Mouse (Mus musculus): Measurements from ENCODE around the gene Mrpl39. TPM values are rescaled to one million over a fixed set of nuclear protein-coding genes. Genes with fewer than 3 reads are reported as not detected.

Mrpl39 gene
- total RNA-seq, 2 experiments from 2014 or later = 13.4 to 19.5 TPM

GRCm38 (mm10) chr16:84773268-84773861 is 37.8 kb upstream of the Mrpl39 start:
- intact Hi-C loops (cut with DNase I) = loop anchor here (5.0 kb wide), 1 partner anchor 36 kb away; the partner anchor contains the start of gene Mrpl39
- no peak for TF ChIP-seq CTCF (IDR thresholded peaks at IDR 0.05)
- DNase-seq = no peak
- Histone ChIP-seq H3K27ac (peak overlapping the region; percentile 90), H3K4me3 (peak overlapping the region; percentile 87)

DNA sequence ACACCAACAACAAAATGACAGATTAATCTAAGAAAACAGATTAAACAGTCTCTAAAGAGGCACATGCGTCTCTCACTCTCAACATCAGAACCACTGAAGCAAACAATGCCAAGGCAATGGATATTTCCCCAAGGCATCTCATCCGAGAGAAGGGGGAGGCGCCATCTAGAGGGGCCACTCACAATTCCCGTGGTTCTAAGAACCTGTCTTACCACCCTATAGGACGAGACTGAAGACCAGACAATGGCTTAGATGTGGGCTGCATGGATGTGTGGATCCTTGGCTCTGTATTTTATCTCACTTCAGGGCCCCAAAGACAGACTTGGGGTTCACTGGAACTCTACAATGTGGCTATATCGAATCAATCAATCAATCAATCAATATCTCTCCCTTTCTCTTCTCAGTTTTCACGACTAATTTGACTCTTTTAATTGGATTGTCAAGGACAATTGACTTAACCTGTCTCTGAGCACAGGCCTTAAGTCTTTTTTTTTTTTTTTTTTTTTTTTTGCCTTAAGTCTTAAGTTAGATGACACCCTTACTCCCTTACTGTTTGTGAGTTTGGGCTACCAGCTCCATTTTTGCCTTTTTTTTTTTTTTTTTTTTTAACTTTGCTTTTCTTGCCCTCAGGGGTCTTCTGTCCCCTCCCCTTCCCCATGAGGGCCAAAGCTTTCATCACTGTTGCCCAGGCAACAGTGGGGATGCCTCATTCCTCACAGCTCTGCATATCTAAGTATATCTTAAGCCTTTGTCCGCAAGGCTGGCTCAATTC is 37.1 kb upstream of the Mrpl39 start:
- Histone ChIP-seq H3K27ac (peak overlapping the region; percentile 90), H3K4me3 (peak overlapping the region; percentile 87)
- intact Hi-C loops (cut with DNase I) = loop anchor here (5.0 kb wide), 1 partner anchor 35 kb away; the partner anchor contains the start of gene Mrpl39
- no peak for TF ChIP-seq CTCF (IDR thresholded peaks at IDR 0.05)
- no peak for DNase-seq

DNA sequence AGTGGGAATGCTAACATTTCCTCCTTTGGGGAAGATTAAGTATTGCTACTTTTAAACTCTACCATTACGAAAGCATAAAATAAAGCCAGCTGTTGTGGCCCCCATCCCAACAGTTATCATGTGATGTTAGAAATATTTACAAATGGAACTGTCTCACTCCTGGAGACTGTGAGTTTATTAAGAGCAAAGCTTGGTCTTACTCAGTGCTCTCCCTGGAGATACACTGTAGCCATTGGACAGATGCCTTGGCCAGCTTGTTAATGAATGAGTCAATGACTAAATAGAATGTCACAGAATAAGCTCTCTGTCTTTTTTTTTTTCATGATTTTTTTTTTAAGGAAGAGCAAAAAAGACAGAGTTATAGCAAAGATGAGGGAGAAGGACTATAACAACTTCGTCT is 35.9 kb upstream of the Mrpl39 start:
- Histone ChIP-seq H3K27ac (peak overlapping the region; percentile 1), H3K4me3 (no peak overlapping the region)
- no peak for TF ChIP-seq CTCF (IDR thresholded peaks at IDR 0.05)
- DNase-seq = peak; percentile 68
- intact Hi-C loops (cut with DNase I) = loop anchor here (5.0 kb wide), 1 partner anchor 34 kb away; the partner anchor contains the start of gene Mrpl39

DNA sequence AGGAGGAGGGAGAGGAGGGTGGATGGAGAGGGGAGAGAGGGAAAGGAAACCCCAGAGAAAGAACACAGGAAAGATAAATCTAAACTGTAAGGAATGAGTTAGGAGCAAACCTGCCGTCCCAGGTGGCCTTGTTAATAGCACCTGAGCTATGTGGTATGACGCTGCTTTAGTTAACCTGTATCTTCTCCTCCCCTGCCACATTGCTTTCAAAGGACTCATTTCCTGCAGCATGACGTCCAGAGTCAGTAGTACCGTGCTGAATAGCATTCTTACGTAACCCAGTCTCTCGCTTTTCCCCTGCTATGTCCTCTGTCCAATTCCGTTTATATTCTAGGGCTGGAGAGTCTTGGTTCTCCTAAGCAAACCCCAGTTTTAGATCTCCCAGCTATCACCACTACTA is 35.3 kb upstream of the Mrpl39 start:
- DNase-seq = no peak
- peak overlapping the region; percentile 1; the same call in 1 of the 2 replicates for H3K27ac ChIP-seq
- no peak for TF ChIP-seq CTCF (IDR thresholded peaks at IDR 0.05)
- intact Hi-C loops (cut with DNase I) = loop anchor here (5.0 kb wide), 1 partner anchor 34 kb away; the partner anchor contains the start of gene Mrpl39
- no peak overlapping the region for H3K4me3 ChIP-seq

DNA sequence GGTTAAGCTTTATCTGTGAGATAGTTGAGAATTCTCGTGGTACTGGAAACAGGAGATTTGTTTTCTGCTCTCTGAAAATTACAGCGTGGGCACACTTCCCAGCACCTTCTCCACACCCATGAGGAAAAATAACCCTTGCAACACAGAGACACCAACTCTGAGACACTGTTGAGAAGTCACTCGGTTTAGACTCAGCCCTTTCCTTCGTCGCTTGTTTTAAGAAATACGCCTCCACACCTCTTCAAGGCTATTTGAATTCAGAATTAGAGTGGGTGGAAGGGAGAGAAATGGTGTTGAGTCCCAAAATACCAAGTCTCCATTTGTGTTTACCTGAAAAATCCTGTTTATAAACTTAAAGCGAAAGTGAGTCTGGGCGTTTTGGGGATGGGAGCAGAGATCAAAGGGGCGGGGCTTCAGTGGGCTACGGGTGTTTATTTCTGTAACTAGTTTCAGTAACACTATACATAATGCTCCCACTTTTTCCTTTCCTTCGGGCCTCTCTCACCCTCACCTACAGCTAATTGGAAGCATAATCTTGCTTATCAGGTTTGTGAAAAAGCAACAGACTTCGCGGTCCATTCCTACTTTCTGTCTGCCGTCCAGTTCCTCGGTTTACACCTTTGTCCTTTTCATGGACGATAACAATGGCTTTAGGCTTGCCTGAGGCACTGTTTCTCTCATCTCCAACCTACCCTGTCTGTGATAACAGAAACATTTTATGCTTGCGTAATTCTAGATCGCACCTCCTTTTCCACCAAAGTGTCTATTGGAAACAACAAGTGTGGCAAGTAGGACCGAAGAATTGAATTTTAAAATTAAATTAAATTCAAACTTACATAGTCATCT is 34.3 kb upstream of the Mrpl39 start:
- Histone ChIP-seq H3K4me3 (no peak overlapping the region), H3K27ac (no peak overlapping the region)
- no peak for TF ChIP-seq CTCF (IDR thresholded peaks at IDR 0.05)
- intact Hi-C loops (cut with DNase I) = loop anchor here (5.0 kb wide), 1 partner anchor 33 kb away; the partner anchor contains the start of gene Mrpl39
- no peak for DNase-seq

DNA sequence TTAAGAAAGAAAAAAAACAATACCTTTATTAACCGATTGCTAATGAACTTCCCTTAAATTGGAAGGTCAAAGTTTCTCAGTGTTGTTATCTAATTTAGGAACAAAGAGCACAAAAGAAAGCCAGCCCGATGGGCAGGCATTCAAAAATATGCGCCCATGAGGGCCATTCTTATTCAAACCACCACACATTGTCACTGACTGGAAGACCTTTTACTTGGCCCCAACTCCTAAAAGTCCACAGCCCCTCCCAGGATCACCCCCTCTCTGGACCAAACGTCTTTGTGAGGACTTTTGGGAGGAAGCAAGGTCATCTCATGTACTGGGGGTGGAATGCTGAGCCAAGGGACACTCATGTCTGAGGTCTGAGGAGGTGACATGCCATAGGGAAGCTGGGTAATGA is 33.6 kb upstream of the Mrpl39 start:
- intact Hi-C loops (cut with DNase I) = no loop called here

DNA sequence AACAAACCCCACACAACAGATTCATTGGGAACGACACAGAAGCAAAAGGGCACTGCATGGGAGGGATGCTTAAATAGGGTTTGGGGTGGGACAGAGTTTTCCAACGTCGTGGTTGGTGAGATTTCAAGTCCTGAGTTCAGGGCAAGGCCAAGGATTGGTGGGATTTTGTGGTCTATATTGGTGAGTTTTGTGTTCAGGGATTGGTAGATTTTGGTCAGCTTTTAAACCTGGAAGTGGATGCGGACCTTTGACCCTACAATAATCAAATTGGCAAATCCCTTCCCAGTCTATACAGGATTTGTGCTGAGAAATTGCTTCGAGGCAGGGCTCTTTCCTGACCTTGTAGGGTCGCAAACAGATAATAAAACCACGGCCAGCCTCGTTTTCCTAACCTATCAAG is 32.4 kb upstream of the Mrpl39 start:
- DNase-seq = no peak
- intact Hi-C loops (cut with DNase I) = no loop called here
- no peak overlapping the region for H3K4me3 ChIP-seq
- H3K27ac ChIP-seq = no peak overlapping the region
- TF ChIP-seq CTCF (IDR thresholded peaks at IDR 0.05) = no peak

More for the DNA sequence above, 33.6 kb upstream of the Mrpl39 start:
- no peak for TF ChIP-seq CTCF (IDR thresholded peaks at IDR 0.05)
- H3K4me3 ChIP-seq = no peak overlapping the region
- no peak for DNase-seq
- H3K27ac ChIP-seq = no peak overlapping the region

DNA sequence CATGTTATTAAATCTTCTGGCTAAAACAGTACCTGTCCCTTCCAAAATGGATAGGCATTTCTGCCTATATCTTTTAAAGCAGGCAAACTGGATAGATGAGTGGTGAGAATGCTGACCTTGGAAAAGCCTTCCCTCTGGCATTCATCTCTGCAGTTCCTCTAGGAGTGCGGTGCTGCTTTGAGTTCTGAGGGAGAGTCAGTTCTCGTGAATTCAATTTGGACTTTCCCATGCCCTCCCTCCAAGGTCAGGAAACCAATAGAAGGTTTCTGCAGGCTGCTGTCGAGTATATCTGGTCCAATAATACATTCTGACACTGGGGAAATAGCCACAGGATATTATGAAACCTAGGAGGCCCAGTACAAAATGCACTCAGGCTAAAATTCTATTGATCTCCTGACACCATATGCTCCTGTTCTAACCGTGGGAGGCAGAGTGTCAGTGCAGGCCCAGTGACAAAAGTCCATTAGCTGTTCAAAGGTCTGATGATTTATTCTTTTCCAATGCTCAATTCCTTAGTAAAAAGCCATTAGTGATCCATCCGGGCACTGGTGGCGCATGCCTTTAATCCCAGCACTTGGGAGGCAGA is 10.3 kb upstream of the Mrpl39 start:
- Histone ChIP-seq H3K27ac (no peak overlapping the region), H3K4me3 (no peak overlapping the region)
- no peak for DNase-seq
- no peak for TF ChIP-seq CTCF (IDR thresholded peaks at IDR 0.05)
- intact Hi-C loops (cut with DNase I) = no loop called here

- no peak for DNase-seq
- intact Hi-C loops (cut with DNase I) = no loop called here
- no peak overlapping the region for H3K4me3 ChIP-seq
- H3K27ac ChIP-seq = no peak overlapping the region
- TF ChIP-seq CTCF (IDR thresholded peaks at IDR 0.05) = no peak
Observed at GRCm38 (mm10) chr16:84744703-84745490, 9.4 kb upstream of the Mrpl39 start.

DNA sequence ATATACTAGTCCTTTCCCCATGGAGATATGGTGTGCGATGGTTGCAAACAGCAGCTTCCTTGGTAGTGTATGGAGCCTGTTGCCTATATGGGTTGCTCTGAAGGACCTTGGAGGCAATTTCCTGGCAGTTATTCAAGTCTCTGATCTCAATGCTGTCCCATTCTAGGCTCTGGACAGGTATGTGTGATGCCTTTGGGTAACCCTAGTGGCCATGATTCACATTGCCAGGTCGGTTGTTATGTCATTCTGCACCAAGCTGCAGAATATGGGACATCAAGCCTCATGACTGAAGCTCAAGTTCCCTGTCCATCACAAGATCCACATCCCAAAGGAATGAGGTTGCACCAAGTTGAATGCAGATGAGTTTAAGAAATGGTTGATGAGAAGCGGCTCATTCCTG is 1.8 kb upstream of the Mrpl39 start:
- Histone ChIP-seq H3K27ac (no peak overlapping the region), H3K4me3 (no peak overlapping the region)
- no peak for DNase-seq
- intact Hi-C loops (cut with DNase I) = loop anchor here (5.0 kb wide), 2 partner anchors 35 to 80 kb away; partner anchors contain the start of gene Jam2
- TF ChIP-seq CTCF (IDR thresholded peaks at IDR 0.05) = 0 out of 2 replicates have a peak, but pooled peaks have one; percentile 3

GRCm38 (mm10) chr16:84734806-84735165 is 756 bp downstream of the Mrpl39 start:
- peak overlapping the region; percentile 97 for H3K27ac ChIP-seq
- no peak for DNase-seq
- TF ChIP-seq CTCF (IDR thresholded peaks at IDR 0.05) = no peak

More at GRCm38 (mm10) chr16:84734806-84735165, 756 bp downstream of the Mrpl39 start:
- intact Hi-C loops (cut with DNase I) = loop anchor here (1.0 to 5.0 kb wide), 4 partner anchors 38 to 145 kb away; partner anchors contain the start of genes Gabpa and Jam2
- H3K4me3 ChIP-seq = peak overlapping the region; percentile 81

Data from gastrocnemius, adult 2 months (tissue).